Mouse (Mus musculus) embryonic fibroblast, embryonic 13.5 days (primary cell): ENCODE data around the gene Pgd. TPM values are rescaled to one million over a fixed set of nuclear protein-coding genes. Genes with fewer than 3 reads are reported as not detected.

Experiments used
- H3K27ac ChIP-seq: 2 replicates; pipeline ENCODE4 v1.5.1; 2012; ENCODE audit warnings: low read length, control low read depth, inconsistent platforms; ENCODE audit not compliant: insufficient read depth
- H3K4me1 ChIP-seq: 2 replicates; pipeline ENCODE4 v1.6.1; 2011; ENCODE audit warnings: low read length; ENCODE audit not compliant: control insufficient read depth, insufficient read depth
- H3K4me3 ChIP-seq: 2 replicates; pipeline ENCODE4 v1.5.1; 2011; ENCODE audit warnings: mild to moderate bottlenecking, control low read depth, low read length; ENCODE audit not compliant: insufficient read depth
- CTCF ChIP-seq: IDR thresholded peaks from 2 replicates; pipeline ENCODE4 v1.5.1; 2011; ENCODE audit warnings: mild to moderate bottlenecking, control low read depth, low read length, moderate library complexity, borderline replicate concordance; ENCODE audit not compliant: insufficient read depth
- POLR2A ChIP-seq: IDR thresholded peaks from 2 replicates; pipeline ENCODE4 v1.6.1; 2011; ENCODE audit warnings: low read depth, mild to moderate bottlenecking, control low read depth, low read length, moderate library complexity
- polyA plus RNA-seq: library from polyadenylated mRNA; stranded (reverse); fragments of >200 nt; gene quantifications from 2 replicates; pipeline ENCODE4 v1.2.4, GENCODE M21; 2011; ENCODE audit warnings: low read depth; ENCODE audit not compliant: missing spikeins, insufficient read length

Gene Pgd
- polyA plus RNA-seq, 1 experiment: 112 TPM

DNA sequence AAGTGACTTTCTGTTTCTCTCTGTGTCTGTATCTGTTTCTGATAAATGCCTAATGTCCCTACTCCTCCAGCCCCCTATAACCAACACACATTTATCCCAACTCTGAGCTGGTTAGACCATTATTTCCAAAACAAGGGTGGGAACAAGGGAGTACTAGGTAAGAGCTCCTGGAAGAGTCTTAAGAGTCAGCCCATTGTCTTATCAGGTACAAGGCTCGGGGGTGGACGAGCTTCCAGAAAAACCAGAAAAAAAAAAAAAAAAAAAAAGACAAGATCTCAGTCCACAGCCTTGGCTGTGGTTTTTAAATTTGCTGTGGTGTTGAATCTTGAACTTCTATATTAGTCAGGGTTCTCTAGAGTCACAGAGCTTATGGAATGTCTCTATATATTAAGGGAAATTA lies 1.4 kb upstream of the Pgd start:
- no peak for TF ChIP-seq POLR2A
- TF ChIP-seq CTCF: no peak
- Histone ChIP-seq H3K4me1 (peaks cover 4% of the 10 kb centered on the region), H3K27ac (no peak overlapping the region), H3K4me3 (no peak overlapping the region)

GRCm38 (mm10) chr4:149166957-149167611 lies 513 bp upstream of the Pgd start:
- TF ChIP-seq CTCF (no peak), POLR2A (no peak; the same call in 1 of the 2 replicates)

DNA sequence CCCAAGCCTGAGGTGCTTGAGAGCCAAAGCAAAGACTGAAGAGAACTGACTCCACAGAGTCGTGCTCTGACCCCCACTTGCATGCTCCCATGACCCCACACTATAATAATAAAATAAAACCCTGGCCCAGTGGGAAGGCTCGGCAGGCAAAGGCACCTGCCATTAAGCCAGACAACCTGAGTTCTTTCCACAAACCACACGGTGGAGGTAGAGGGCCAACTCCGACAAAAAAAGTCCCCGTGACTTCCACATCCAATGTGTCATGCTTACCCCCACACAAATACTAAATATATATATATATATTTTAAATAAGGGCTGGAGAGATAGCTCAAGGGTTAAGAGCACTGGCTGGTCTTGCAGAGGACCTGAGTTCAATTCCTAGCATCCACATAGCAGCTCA lies 2.4 kb downstream of the Pgd start:
- Histone ChIP-seq H3K4me1 (no peaks in the 10 kb centered on the region), H3K27ac (no peak overlapping the region), H3K4me3 (no peak overlapping the region)
- TF ChIP-seq POLR2A (no peak), CTCF (no peak)

More at GRCm38 (mm10) chr4:149166957-149167611, 513 bp upstream of the Pgd start:
- Histone ChIP-seq H3K27ac (peak overlapping the region; percentile 75), H3K4me3 (peak overlapping the region; percentile 84), H3K4me1 (no peaks in the 10 kb centered on the region; the same call in 1 of the 2 replicates)

DNA sequence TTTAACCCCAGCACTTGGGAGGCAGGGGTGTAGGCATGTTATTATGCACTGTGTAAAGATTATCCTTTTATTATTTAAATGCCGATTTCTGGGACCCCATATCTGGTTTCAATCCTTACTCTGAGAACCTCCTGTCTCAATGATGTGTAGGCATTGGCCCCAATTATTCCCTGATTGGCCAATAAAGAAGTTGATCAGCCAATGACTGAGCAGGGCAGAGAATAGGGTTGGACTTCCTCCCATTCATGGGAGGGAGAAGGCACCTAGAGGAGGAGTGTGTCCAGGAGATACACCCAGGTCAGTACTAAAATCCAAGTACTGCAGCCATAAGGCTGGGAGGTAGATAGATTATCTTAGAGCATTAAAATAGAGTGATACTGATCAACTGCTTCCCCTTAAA lies 3.4 kb downstream of the Pgd start:
- Histone ChIP-seq H3K4me3 (no peak overlapping the region), H3K4me1 (no peaks in the 10 kb centered on the region), H3K27ac (no peak overlapping the region)
- TF ChIP-seq POLR2A (no peak), CTCF (no peak)

GRCm38 (mm10) chr4:149161166-149161565 lies 5.4 kb downstream of the Pgd start:
- Histone ChIP-seq H3K27ac (no peak overlapping the region), H3K4me3 (no peak overlapping the region), H3K4me1 (no peaks in the 10 kb centered on the region)
- TF ChIP-seq POLR2A: no peak
- no peak for TF ChIP-seq CTCF

GRCm38 (mm10) chr4:149159891-149160290 lies 6.7 kb downstream of the Pgd start:
- Histone ChIP-seq H3K4me3 (no peak overlapping the region), H3K4me1 (no peaks in the 10 kb centered on the region), H3K27ac (no peak overlapping the region)
- TF ChIP-seq POLR2A: no peak
- TF ChIP-seq CTCF: no peak

DNA sequence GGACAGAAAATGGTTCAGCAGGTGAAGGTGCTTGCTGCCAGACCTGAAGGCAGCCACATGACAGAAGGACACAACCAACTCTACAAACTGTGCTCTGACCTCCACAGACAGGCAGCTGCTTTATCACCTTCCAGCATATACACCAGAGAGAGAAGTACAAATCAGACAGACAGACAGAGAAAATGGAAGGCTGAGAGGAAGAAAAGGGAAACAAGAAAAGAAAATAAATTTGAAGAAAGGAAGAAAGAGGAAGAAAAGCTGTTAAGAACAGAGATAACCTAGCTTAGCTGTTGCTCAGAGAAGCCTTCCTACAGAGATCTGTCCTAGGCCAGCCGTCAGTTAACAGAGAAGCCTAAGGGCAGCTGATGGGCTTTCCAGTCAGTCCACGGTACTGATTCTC lies 7.4 kb downstream of the Pgd start:
- Histone ChIP-seq H3K27ac (no peak overlapping the region), H3K4me1 (no peaks in the 10 kb centered on the region), H3K4me3 (no peak overlapping the region)
- TF ChIP-seq POLR2A: no peak
- no peak for TF ChIP-seq CTCF

GRCm38 (mm10) chr4:149157415-149157973 lies 9.1 kb downstream of the Pgd start:
- H3K4me3 ChIP-seq: no peak overlapping the region
- H3K27ac ChIP-seq: no peak overlapping the region
- TF ChIP-seq POLR2A (no peak), CTCF (no peak)
- H3K4me1 ChIP-seq: no peaks in the 10 kb centered on the region

DNA sequence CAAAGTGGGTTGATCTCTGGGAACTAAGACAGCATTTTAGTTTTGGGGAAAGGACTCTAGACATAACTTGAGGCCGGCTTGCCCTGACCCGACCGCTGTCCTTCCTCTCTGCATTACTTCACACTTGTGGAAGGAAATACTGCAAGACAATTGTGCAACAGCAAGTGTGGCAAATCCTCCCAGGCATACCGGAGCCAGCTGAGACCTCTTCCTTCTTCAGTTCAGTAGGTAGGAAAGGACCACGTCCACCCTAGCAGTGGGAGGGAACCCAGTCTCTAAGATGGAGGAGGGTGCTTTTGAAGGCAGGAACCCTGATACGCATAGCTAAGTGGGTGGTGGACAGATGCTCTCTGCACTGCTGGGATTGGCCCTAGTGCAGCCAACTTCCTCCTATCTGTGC lies 10.9 kb downstream of the Pgd start:
- H3K4me3 ChIP-seq: no peak overlapping the region
- no peaks in the 10 kb centered on the region for H3K4me1 ChIP-seq
- no peak overlapping the region for H3K27ac ChIP-seq
- no peak for TF ChIP-seq CTCF
- no peak for TF ChIP-seq POLR2A

DNA sequence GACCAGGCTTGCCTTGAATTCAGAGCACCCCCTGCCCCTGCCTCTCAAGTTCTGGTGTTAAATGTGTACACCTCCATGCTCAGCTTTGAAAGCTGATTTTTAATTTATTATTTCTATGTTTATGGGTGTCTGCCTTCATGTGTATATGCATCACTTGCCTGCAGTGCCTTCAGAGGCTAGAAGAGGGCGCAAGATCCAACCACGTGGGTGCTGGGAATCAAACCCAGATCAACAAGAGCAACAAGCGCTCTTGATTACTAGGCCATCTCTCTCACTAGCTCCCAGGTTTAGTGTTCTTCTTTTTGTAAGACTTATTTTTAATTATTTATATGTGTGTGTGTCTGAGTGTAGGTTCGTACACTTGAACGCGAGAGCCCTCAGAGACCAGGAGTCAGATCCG lies 11.7 kb downstream of the Pgd start:
- H3K27ac ChIP-seq: no peak overlapping the region

More for the DNA sequence above, 11.7 kb downstream of the Pgd start:
- Histone ChIP-seq H3K4me1 (no peaks in the 10 kb centered on the region), H3K4me3 (no peak overlapping the region)
- TF ChIP-seq POLR2A (no peak), CTCF (no peak)
